Mouse (Mus musculus) C2C12 (cell line): ENCODE data around the gene Yars. TPM values are rescaled to one million over a fixed set of nuclear protein-coding genes. Genes with fewer than 3 reads are reported as not detected.

Source experiments
- H3K27me3 ChIP-seq: one replicate; pipeline ENCODE4 v1.6.1; 2011; ENCODE audit not compliant: control insufficient read depth, insufficient read depth, insufficient read length
- H3K36me3 ChIP-seq: one replicate; pipeline ENCODE4 v1.6.1; 2011; ENCODE audit not compliant: control insufficient read depth, insufficient read depth
- H3K4me3 ChIP-seq: one replicate; pipeline ENCODE4 v1.5.1; 2011; ENCODE audit warnings: mild to moderate bottlenecking, control low read depth; ENCODE audit not compliant: poor library complexity, insufficient read depth, severe bottlenecking
- H3K79me2 ChIP-seq: one replicate; pipeline ENCODE4 v1.6.1; 2011; ENCODE audit not compliant: control insufficient read depth, insufficient read depth
- H3K79me3 ChIP-seq: one replicate; pipeline ENCODE4 v1.6.1; 2011; ENCODE audit warnings: low read depth, control low read depth
- H3ac ChIP-seq: one replicate; pipeline ENCODE3; 2011; ENCODE audit warnings: low read depth; ENCODE audit not compliant: control insufficient read depth, insufficient read length
- CEBPB ChIP-seq: IDR thresholded peaks from one replicate; pipeline ENCODE4 v1.6.1; 2011; ENCODE audit warnings: low read depth, mild to moderate bottlenecking, control low read depth, moderate library complexity
- CTCF ChIP-seq: IDR thresholded peaks from one replicate; pipeline ENCODE4 v1.5.1; 2011; ENCODE audit not compliant: control insufficient read depth, insufficient read depth, insufficient read length
- FOSL1 ChIP-seq: IDR thresholded peaks from one replicate; pipeline ENCODE4 v1.8.0; 2011; ENCODE audit warnings: mild to moderate bottlenecking, low read length; ENCODE audit not compliant: poor library complexity, insufficient read depth, severe bottlenecking
- MAX ChIP-seq: IDR thresholded peaks from one replicate; pipeline ENCODE4 v1.6.1; 2011; ENCODE audit warnings: mild to moderate bottlenecking, control low read depth
- MYOD1 ChIP-seq: IDR thresholded peaks from one replicate; pipeline ENCODE4 v1.6.1; 2011; ENCODE audit warnings: low read depth; ENCODE audit not compliant: control insufficient read depth, insufficient read length
- MYOG ChIP-seq: IDR thresholded peaks from one replicate; pipeline ENCODE4 v1.6.1; 2011; ENCODE audit not compliant: control insufficient read depth, insufficient read length; ENCODE audit errors: extremely low read depth
- USF1 ChIP-seq: IDR thresholded peaks from one replicate; pipeline ENCODE4 v1.6.1; 2011; ENCODE audit warnings: low read depth, mild to moderate bottlenecking, control low read depth, moderate library complexity
- long read RNA-seq, 2 experiments: library from polyadenylated mRNA; unstranded; transcript quantifications; one replicate each; pipeline ENCODE4 v2.0.0; 2019 to 2020
- polyA plus RNA-seq: library from polyadenylated mRNA; unstranded; fragments of >200 nt; fragmentation: generic; extraction: Trizol; gene quantifications from one replicate; pipeline ENCODE4 v1.2.1, GENCODE M21; 2012; ENCODE audit warnings: missing spikeins

Yars gene
- polyA plus RNA-seq = 105 TPM
- long read RNA-seq, experiment 1, transcript Yars-201 (13 exons, 2,909 nt) = major isoform, 71 of 112 reads
- long read RNA-seq, experiment 1, partial matches to known transcripts = 19 of 112 reads
- long read RNA-seq, experiment 1, other reads (novel, unspliced or antisense) = 21 of 112 reads
- long read RNA-seq, experiment 2, transcript Yars-201 (13 exons, 2,909 nt) = major isoform, 966 of 1,048 reads
- long read RNA-seq, experiment 2, partial matches to known transcripts = 29 of 1,048 reads
- long read RNA-seq, experiment 2, other reads (novel, unspliced or antisense) = 50 of 1,048 reads

DNA sequence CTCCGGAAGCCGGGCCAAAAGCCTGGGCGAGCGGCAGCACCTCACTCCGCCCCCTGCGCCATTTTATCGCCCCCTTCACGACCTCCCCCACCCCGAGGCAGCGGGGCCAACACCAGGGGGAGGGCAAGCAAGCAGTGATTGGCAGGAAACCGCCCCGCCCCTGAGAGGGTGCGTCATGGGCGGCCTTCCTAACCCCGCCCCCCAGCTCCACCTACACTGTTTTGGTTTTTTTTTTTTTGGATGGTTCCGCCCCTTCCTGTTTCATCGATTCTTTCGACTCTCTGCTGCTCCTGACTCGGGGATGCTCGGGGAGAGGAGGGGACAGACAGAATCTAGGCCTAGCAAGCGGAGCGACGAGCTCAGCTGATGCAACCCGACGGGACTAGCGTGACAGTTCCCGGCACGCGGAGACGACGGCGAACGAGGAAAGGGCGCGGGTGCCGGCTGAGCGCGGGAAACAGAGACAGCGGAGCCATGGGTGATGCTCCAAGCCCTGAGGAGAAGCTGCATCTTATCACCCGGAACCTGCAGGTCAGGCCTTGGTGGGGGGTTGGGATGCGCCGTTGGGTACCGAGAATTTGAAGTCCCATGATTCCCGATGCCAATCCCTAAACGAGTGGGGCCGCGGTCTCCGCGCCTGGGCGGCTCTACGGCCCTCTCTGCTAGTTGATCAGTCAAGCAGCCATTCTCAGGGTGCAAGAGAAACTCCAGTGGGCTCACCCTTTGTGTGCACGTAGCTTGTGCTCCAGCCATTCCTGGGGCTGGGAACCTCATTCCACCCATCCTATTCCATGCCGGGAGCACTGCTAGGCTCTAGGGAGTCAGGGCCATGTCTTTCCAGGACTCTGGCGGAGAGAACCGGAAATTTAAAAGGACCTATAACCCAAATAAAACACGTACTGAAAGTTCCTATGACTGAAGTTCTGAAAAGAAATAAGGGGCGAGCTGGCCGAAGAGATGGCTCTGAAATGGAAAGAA is at the start of gene Yars, which contains the start of gene S100pbp:
Gene Yars (plus strand): TSS at position 219 of the 978 bp plus-strand sequence.
Gene S100pbp (minus strand): TSS at position 186 of the 978 bp plus-strand sequence.
- Histone ChIP-seq H3ac (peak within 1 kb of the TSS; percentile 93), H3K27me3 (no peaks in the 10 kb centered on the region), H3K36me3 (peaks cover 16% of the 10 kb centered on the region), H3K4me3 (peak within 1 kb of the TSS; percentile 97), H3K79me3 (peaks cover 67% of the 10 kb centered on the region), H3K79me2 (peaks cover 91% of the 10 kb centered on the region)
- TF ChIP-seq USF1 (no peak), FOSL1 (no peak), MYOD1 (no peak), CTCF (no peak), CEBPB (peak; percentile 79), MYOG (no peak), MAX (peak; percentile 98)

DNA sequence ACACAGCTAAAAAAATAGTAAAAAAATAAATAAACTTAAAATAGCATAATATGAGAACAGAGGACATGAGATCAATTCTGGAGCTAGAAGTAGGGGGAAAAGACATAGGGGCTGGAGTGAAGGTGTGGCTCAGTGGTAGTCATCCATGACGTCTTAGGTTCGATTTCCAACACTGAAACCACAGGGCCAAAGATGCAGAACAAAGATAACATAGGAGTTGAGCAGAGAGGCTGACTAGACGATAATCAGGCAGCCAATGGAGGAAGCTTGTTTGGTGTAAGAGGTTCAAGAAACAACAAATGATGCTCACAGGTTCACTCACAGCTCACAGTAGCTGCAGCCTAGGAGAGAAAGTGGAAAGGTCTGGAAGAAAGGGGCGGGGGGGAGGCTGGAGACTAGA is 48.8 kb upstream of the Yars start:
- no peak overlapping the region for H3ac ChIP-seq
- H3K79me3 ChIP-seq = no peaks in the 10 kb centered on the region
- H3K79me2 ChIP-seq = no peaks in the 10 kb centered on the region
- peaks cover 3% of the 10 kb centered on the region for H3K36me3 ChIP-seq
- peaks cover 7% of the 10 kb centered on the region for H3K27me3 ChIP-seq
- no peak for TF ChIP-seq USF1
- TF ChIP-seq FOSL1 = no peak
- no peak for TF ChIP-seq MYOD1
- no peak for TF ChIP-seq MAX
- TF ChIP-seq CTCF = no peak
- no peak for TF ChIP-seq CEBPB
- TF ChIP-seq MYOG = no peak
- no peak overlapping the region for H3K4me3 ChIP-seq

DNA sequence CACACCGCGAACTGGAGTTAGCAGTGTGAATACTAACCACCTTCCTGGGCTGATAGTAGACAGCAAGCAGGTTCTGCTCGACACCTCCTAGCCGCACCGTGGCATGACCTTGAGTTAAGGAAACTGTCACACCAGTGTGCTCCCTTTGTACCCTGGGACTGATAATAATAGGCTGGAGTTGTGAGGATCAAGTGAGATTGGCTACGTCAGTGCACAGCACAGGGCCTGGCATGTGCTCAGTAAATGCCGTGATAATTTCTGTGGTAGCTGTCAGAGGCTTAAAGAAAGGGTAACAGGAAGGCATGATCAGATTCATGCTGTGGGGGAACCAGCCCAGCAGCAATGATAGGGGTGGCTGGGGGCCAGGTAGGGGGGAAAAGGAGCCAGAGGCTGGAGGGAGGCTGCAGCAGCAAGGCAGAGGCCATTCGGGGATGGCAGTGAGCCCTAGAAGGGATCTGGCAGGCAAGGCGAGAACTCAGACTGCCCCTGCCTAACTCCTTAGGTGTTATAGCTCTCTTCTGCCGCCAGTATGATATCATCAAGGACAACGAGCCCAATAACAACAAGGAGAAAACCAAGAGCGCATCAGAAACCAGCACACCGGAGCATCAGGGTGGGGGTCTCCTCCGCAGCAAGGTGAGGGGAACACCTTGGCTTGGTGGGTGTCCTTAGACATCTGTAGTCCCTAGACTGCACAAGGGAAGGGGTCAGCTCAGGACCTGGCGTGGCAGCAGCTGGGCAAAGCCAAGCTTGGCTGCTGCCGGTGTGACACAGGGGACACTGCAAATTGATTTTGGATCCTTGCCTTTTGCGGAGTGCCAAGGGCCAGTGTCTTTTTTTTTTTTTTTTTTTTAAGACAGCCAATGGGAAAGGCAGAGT is 47.8 kb upstream of the Yars start:
- no peak for TF ChIP-seq MAX
- no peak for TF ChIP-seq USF1
- no peak for TF ChIP-seq MYOD1
- no peak for TF ChIP-seq CTCF
- TF ChIP-seq CEBPB = no peak
- no peak for TF ChIP-seq MYOG
- TF ChIP-seq FOSL1 = no peak
- H3K27me3 ChIP-seq = peaks cover 4% of the 10 kb centered on the region
- no peak overlapping the region for H3ac ChIP-seq
- no peaks in the 10 kb centered on the region for H3K79me3 ChIP-seq
- no peak overlapping the region for H3K4me3 ChIP-seq
- H3K36me3 ChIP-seq = peaks cover 4% of the 10 kb centered on the region
- H3K79me2 ChIP-seq = no peaks in the 10 kb centered on the region

GRCm38 (mm10) chr4:129142439-129143045 is 47.0 kb upstream of the Yars start:
- TF ChIP-seq MYOG (no peak), CEBPB (no peak), MYOD1 (no peak), MAX (no peak), CTCF (no peak), USF1 (no peak), FOSL1 (no peak)
- Histone ChIP-seq H3ac (no peak overlapping the region), H3K79me2 (no peaks in the 10 kb centered on the region), H3K79me3 (no peaks in the 10 kb centered on the region), H3K27me3 (no peaks in the 10 kb centered on the region), H3K4me3 (no peak overlapping the region), H3K36me3 (peaks cover 4% of the 10 kb centered on the region)
